Mouse (Mus musculus): ENCODE results near the gene Tmem221.

Tmem221 gene

GRCm38 (mm10) chr8:71545053-71545452, 13.6 kb downstream of the Tmem221 start:
- no peak for DNase-seq

DNA sequence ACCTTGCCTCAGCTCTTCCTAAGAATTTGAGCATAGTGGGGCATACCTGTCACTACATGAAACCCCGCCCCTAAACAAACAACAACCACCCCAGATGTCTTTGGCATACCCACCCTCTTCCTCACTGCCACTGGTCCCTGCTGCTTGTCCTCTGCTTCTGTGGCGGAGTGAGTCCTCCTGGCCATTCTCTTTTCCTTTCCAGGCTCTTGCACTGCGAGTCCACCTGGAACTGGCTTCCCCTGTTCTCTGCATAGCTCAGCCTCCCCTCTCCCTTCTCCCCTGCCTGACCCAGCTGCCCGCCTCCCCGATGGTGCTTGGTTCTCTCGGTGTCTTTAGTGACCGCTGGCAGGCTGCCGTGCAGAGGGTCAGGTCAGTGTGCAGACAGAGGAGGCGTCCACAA, 14.9 kb downstream of the Tmem221 start:
- no peak for DNase-seq

DNA sequence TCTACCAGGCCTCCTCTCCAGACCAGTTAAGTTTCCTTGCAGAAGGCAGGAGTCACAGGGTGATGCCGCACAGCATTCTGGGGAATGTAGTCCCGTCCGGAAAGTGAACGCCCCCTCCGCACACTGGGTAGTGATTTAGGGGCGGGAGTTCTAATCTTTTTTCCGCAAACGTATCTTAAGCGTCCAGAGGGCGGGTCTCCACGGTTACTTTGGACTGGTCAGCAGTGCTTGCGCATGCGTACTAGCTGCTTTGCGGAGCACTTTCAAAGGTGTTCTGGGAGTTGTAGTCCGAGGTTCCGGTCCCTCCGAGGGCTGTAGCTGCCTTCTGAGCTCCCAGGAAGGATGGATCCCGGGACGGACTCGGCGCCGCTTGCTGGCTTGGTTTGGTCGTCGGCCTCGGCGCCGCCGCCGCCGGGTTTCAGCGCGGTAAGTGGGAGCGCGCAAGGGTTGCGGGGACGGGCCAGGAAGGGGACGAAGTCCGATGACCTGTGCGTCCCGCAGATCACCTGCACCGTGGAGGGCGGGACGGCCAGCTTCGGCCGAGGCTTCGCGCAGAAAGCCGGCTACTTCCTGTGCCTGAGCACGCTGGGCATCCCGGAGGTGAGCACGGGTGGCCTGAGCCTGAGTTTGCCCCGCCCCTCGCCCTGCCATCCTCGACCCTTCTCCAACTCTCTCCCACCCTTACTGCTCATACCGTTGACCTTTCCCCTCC, 15.9 kb downstream of the Tmem221 start, which contains the start of gene Mvb12a:
Gene Mvb12a, plus strand, starts transcription at position 291 of the 712 bp plus-strand sequence.
- DNase-seq, result peak; percentile 94 to 97

- DNase-seq, result peak; percentile 85 to 87
These were observed 21.4 kb downstream of the Tmem221 start, which contains the start of gene Bst2 for GRCm38 (mm10) chr8:71537028-71537867. Gene Bst2, minus strand, starts transcription at chr8:71537456.

- DNase-seq, result no peak
These were observed 23.0 kb downstream of the Tmem221 start for GRCm38 (mm10) chr8:71535663-71536062.

DNA sequence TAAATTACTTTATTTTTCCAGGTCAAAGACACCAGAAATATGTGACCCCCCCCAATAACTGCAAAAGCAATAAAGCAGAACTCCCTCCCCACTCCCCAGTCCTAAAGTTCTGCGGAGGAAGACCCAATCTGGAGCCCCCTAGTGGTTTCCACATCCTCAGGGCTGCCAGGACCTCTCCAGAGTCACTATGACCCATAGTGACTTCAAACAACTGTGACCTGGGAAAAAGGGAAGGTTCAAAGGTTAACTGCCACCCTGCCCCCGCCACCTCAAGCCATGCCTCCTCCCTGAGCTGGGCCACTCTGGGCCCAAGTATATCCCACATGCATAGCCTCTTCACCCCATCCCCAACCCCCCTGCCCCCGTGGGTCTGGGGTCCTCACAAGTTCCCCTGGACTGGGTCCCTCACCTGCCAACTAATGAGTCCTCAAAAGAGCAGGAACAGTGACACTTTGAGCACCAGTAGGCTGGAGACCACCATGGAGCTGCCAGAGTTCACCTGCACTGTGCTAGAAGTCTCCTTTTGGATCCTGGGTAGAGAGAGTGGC, 24.3 kb downstream of the Tmem221 start:
- no peak for DNase-seq

DNA sequence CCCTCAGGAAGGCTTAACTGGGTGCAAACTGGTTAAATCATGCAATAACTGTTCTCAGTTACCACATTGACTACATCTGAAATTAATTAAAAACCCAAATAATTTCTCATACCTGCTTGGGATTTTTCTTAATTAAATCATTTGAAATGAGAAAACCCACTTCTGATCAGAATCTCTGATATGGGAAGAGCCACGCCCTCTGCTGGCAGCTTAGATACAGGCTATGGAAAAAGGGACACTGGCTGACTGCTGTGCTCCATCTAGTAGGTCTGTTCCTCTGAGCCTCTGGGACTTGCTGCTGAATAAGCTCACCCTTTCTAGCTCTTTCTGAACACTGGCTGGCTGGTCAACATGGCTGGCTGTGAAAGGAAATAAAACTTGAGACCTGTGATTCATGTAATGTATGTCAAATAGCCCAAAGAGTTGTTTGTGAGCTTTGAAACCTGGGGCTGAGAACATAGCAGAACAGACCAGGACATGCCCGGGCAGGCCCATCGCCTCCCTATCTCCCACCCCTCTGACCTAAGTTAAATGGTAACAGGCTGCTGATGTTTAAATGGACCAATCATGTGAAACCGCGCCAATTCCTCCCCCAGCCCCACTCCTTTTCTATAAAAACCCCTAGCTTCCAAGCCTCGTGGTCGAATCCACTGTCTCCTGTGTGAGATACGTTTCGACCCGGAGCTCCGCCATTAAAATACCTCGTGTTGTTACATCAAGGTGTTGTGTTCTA, 27.8 kb downstream of the Tmem221 start:
- peak; percentile 18 to 27 for DNase-seq

DNA sequence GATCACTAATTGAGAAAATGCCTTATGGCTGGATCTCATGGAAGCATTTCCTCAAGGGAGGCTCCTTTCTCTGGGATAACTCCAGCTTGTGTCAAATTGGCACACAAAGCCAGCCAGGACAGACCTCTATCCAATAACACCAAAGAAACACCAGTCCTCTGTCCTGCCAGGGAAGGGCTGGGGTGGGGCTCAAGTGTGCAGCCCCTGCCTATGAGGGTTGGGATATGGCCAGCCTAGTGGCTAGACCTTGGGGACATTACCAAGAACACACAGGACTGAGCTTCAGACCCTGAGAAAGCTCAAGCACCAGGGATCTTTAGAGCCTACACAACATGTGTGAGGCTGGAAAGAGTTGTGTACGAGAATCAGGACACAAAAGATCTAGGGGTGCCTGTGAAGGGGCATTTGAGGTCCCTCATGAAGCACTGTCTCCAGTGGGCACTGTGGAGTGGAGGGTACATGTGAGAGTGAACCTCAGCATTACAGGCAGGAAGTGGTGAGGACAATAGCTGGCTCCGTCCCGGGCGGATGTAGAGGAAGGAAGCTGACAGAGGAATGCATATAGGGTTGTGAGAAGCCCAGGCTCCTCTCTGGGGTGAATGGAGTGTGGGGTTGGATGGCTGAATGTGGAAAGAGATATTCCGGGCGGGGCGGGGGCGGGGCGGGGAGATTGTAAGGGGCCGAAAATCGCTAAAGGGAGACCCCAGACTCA, 30.2 kb downstream of the Tmem221 start:
- no peak for DNase-seq

DNA sequence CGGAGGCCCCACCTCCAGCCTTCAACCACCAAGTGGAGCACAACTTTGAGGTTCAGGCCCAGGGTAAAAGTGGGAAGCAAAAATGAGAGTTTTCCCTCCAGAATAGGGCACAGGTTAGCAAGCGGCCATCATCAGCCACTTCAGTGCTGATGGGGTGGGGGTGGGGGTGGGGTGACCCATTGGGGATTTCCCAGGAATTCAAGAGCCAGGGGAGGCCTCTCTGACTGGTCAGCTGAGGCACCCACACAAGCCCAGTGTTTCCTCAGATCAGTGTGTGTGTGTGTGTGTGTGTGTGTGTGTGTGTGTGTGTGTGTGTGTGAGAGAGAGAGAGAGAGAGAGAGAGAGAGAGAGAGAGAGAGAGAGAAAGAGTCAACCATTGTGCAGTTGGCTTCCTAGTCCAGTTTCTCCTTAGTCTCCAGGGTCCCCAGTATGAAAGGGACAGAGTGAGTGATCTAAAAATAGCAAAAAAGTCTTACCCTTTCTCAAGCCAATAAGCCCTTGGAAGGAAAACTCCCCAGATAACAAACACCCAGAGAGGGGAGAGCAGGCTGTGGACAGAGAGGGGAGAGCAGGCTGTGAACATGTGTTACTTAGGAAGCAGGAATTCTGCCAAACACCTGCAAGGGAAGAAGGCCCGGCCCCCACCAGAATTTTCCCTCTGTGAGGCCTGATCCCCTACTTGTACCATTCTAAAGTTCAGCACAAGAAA, 31.4 kb downstream of the Tmem221 start:
- no peak for DNase-seq

DNA sequence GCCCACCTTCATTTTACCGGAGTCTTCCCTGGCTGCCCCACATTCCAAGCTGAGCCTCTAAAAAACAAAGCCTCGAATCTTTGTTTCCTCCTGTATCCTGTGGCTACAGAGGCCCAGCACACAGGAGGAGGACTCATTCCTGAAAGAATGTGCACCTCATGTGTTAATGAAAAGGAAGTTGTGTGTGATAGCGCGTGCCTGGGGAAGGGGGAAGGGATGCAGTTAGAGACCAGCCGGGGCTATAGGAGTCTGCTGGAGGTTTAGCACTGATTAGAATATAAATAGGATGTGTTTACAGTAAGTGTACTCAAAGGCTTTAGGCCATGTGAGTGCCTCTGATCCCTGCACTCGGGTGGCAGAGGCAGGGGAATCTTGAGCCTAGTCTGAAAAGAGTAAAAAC, 32.4 kb downstream of the Tmem221 start:
- DNase-seq, result no peak

GRCm38 (mm10) chr8:71525226-71526050, 33.2 kb downstream of the Tmem221 start, which contains the start of gene Ccdc194:
Gene Ccdc194, minus strand, starts transcription at chr8:71525711.
- no peak for DNase-seq

GRCm38 (mm10) chr8:71521634-71522033, 37.0 kb downstream of the Tmem221 start:
- peak; percentile 94 to 95 for DNase-seq

GRCm38 (mm10) chr8:71519037-71519825, 39.4 kb downstream of the Tmem221 start:
- peak; percentile 57 to 64 for DNase-seq

- DNase-seq, result no peak
These were observed 41.9 kb downstream of the Tmem221 start for GRCm38 (mm10) chr8:71516786-71517185.

DNA sequence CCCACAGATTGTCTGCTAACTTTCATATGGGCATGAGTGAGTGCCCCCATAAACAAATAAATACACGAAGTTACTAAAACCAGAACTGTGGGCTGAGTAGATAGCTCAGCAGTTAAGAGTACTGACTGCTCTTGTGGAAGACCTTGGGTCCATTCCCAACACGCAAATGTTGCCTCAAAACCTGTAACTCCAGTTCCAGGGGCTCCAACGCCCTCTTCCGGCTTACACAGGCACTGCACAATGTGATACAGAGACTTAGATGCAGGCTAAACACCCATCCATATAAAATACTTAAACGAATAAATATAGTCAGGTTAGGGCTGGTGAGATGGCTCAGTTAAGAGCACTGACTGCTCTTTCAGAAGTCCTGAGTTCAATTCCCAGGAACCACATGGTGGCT, 43.6 kb downstream of the Tmem221 start:
- no peak for DNase-seq

DNA sequence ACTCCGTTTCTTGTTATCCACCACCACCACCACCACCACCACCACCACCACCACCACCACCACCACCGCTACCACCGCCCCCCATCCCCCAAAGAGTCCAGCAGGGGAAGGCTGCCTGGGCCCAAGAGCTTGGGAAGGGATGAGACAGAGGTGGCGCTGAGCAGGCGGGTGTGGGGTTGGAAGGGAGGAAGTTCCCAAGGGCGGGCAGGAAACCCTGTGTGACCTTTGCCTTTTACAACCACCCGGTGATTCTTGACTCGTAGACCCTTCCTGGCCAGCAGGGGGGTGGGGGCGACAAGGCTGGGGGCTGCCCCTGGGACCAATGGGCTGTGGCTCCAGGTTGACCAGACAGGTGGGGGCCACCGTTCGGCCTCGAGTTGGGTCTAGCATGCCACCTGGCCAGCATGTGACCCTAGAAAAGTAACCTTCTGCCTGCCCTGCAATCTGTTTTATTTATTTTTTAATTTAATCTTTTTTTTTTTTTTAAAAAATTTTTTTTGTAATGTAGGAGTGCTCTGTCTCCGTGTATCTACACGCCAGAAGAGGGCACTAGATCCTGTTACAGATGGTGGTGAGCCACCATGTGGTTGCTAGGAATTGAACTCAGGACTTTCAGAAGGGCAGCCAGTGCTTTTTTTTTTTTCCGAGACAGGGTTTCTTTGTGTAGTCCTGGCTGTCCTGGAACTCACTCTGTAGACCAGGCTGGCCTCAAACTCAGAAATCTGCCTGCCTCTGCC, 45.5 kb downstream of the Tmem221 start:
- DNase-seq, result no peak

- no peak for DNase-seq
These were observed 47.0 kb downstream of the Tmem221 start, which contains the start of gene Plvap for GRCm38 (mm10) chr8:71511644-71512043. Gene Plvap, minus strand, starts transcription at chr8:71511752.

GRCm38 (mm10) chr8:71509316-71509715, 49.4 kb downstream of the Tmem221 start:
- DNase-seq, result no peak

DNA sequence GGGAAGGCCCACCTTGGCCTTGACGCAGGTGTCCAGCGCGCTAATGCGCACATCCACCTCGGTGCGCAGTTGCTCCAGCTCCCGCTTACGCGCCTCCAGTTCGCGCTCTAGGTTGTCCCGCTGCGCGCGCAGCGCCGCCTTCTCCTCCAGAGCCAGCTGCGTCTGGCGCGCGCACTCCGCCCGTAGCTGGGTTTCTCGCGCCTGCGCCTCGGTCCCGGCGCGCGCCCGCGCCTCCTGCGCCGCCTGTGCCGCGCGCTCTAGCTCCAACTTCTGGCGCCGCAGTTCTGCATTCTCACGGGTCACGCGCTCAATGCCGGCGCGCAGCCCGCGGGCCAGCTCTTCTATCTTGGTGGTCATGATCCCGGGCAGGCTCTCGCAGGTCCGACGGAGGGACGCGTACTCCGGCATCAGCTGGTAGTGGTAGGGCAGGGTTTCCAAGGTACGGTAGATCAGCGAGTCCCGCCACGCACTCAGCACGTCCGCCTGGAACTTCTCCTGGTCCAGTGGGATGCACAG, 51.0 kb downstream of the Tmem221 start:
- DNase-seq, result no peak
